Mouse (Mus musculus): ENCODE results near the gene Gm1123.

Gm1123 gene

GRCm38 (mm10) chr9:99009069-99009897 lies 26.2 kb downstream of the Gm1123 start:
- in situ Hi-C loops (cut with MboI, MseI) = no loop called here

DNA sequence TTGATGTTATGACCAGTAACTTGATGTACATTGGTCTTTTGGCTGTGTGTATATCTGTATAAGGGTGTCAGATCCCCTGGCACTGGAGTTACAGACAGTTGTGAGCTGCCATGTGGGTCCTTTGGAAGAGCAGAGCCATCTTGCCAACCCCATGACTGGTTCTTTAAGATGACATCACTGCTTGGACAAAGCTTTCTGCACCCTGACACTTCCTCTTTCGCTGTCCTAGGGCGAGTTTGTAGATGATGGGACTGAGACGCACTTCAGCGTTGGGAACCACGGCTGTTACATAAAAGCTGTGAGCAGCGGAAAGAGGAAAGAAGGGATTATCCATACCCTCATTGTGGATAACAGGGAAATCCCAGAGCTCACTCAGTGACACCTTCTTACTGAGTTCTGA lies 34.2 kb downstream of the Gm1123 start:
- in situ Hi-C loops (cut with MboI, MseI) = no loop called here

DNA sequence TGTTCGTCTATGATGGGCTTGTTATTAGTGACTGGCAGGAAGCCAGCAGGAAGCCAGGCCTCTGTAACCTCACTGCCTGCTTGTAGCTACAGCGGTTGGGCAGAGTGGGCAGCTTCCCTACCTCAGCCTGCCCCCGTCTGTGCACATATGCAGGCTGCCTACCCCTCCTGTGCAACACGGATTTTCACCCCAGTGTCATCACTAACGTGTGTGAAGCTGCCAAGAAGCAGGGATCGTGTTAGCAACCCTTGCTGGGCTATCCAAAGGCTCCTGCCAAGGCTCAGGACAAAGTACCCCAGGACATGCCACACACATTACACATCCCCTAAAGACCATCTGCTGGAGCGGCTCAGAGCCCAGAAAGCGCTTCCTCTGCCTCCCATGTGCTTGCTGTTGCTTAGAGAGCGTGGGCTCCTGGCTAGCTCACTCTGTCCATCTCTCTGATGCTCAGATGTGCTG lies 35.6 kb downstream of the Gm1123 start:
- in situ Hi-C loops (cut with MboI, MseI) = no loop called here

- in situ Hi-C loops (cut with MboI, MseI) = no loop called here
Measured at GRCm38 (mm10) chr9:98994103-98994502, 41.4 kb downstream of the Gm1123 start.

GRCm38 (mm10) chr9:98987131-98987530 lies 48.4 kb downstream of the Gm1123 start:
- in situ Hi-C loops (cut with MboI, MseI) = no loop called here

DNA sequence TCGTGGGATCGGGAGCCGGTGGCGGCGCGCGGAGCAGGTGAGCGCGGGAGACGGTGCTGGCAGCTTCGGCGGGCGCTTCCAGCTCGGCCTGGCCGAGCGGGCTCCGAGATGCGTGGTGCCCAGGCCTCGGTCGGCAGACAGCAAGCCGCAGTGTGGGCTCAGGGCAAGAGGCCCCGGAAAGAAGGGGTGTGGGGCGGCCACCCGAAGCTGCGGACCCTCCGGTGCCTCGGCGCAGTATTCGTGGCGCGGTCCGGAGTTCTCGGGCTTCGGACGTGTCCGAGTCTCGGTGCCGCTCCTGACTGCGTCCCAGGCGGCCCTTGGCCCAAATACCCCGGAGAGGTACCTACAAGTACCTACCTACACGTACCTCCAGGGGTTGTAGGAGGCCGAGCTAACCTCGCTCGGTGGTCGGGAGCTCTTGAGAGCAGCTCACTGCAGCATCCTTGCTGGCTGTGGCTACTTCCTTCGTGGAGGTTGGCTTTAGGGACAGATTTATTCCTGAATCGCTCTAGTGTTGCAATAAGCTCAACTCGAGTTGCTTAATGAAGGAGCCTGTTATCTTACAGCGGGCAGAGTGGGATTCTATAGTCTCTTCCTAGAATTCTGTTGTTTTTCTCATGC lies 48.9 kb downstream of the Gm1123 start:
- in situ Hi-C loops (cut with MboI, MseI) = no loop called here

DNA sequence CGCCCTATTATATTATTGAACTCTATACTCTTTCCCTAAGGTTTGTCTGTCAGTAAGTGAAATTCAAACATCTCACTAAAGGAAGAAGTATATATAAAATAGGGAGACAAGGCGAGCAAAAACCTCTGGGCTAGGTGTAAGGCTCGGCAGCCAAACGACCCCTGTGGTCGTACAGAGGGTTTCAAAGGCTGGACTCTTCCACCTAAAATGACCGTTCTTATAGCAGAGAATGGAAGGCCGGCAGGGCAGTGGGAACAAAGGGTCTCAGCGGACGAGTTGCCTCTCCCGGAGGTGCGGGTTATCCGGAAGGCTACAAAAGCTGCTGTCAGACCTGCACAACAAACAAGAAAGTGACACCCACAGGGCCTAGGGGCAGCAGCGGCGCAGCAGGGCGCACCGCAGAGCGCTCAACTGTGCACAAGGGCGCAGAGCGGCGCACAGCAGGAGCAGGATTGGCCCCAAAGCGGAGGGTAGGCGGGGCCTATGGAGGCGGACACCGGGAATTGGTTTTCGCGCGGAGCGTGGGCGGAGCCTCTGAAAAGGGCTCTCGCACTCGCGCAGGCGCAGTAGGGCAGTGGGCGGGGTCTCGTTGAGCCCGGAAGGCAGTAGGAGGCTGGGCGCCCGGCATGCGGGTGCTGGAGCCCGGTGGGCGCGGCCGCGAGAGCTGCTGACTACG lies 49.6 kb downstream of the Gm1123 start, which contains the start of gene Faim:
Gene Faim (plus strand): TSS at position 574 of the 676 bp plus-strand sequence.
- in situ Hi-C loops (cut with MboI, MseI) = no loop called here

DNA sequence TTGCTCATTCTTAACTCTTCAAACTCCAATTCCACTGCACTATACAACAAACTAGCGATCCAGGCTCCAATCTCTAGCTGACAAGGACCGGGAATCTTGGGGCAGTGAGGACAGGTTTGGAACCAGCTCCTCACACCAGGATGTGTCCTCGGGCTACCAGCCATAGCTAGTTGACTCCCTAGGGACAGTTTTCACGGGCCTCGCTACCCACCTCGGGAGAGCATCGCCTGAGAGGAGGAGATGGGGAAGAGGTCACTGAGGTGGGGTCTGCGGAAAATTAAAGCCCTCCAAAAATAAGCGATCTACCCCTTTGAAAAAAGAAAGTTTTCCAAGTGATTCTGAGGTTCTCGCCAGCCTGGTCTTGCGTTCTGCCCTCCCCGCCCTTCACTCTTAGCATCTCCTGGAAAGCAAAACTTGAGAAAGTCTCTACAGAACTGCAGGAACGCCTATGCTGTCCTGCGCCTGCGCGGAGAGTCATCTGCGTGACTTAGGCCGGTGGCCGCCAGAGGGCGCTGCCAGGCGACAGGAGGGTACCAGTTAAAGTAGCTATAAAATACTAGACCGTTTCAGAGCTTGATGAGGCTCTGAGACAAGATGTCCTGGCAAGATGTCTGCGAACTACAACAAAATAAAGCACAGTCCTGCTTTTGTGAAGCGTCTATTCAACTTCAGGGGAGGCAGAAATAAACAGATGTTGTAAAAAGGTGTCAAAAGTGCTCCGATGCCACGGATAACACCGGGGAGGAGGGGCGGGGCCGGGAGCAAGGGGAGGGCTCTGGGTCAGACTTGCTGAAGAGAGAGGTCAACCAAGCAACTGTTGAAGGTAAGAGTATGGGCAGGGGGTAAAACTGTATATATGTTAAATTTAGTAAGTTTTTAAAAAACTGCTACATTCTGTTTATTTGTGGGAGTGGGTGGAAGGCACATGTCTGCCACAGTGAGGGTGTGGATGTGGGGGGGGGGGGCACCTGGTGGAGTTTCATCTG lies 55.8 kb downstream of the Gm1123 start:
- in situ Hi-C loops (cut with MboI, MseI) = loop anchor here (5.0 kb wide), 2 partner anchors 163 to 258 kb away; partner anchors contain the start of genes Faiml (in 1 of the 2) and Pik3cb (in 1 of the 2)

- in situ Hi-C loops (cut with MboI, MseI) = loop anchor here in 1 of 2 experiments (5.0 kb wide), 1 partner anchor 261 kb away; the partner anchor contains the start of gene Faiml
Measured at GRCm38 (mm10) chr9:98976520-98976919, 59.0 kb downstream of the Gm1123 start.

DNA sequence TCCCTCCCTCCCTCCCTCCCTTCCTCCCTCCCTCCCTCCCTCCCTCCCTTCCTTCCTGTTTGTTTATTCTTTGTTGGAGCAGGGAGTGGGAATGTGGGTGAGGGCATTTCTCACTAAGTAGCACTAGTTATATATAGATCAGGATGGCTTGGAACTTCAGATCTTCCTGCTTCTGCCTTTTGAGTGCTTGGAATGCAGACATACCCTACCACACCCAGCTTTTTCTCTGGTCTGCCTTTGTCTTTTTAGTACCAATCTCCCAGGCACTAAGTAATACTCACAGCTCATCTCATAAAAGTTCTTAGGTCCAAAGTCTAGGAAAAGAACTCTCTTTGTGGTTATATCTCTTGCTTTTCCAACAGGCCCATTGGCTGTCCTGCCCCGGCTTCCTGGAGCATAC lies 59.4 kb downstream of the Gm1123 start:
- in situ Hi-C loops (cut with MboI, MseI) = loop anchor here in 1 of 2 experiments (5.0 kb wide), 1 partner anchor 261 kb away; the partner anchor contains the start of gene Faiml

GRCm38 (mm10) chr9:98974898-98975297 lies 60.6 kb downstream of the Gm1123 start:
- in situ Hi-C loops (cut with MboI, MseI) = loop anchor here in 1 of 2 experiments (5.0 kb wide), 1 partner anchor 262 kb away; the partner anchor contains the start of gene Faiml

DNA sequence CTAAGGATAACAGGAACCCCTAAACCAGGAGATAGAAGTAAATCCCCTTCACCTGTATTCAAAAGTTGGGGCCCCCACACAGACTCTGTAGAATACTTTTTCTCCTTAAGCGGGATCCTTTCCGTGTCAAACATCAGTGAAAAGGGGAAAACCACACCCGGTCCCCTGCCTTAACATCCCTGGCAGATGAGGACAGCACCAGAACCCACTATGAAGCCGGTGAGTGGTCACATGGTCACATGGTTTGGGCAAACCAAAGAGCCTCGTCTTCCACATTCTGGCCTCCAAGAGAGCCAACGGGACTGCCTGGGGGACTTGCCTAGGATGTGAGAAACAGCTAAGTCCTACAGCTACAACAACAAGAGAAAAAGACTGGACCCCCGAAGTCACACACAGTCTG lies 62.0 kb downstream of the Gm1123 start:
- in situ Hi-C loops (cut with MboI, MseI) = no loop called here

- in situ Hi-C loops (cut with MboI, MseI) = no loop called here
Measured at GRCm38 (mm10) chr9:98973101-98973521, 62.4 kb downstream of the Gm1123 start.

DNA sequence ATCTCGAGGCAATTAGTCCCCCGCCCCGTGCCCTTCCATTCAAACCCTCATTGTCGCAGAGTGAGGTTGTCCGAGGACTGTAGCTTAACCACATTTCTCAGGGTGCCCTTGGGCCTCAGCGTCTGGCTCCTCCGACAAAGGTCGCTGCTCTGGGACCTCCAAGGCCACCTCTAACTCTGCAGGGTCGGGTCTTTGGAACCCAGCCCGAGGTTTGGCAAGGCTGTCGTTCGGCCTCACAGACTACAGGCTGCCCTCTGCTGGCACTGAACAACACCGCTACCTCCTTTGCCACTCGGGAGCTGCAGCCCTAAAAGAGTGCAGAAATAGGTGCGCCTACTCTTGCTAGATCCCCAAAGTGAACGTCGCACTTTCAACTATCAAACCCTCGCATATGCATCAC lies 70.4 kb downstream of the Gm1123 start:
- in situ Hi-C loops (cut with MboI, MseI) = no loop called here

DNA sequence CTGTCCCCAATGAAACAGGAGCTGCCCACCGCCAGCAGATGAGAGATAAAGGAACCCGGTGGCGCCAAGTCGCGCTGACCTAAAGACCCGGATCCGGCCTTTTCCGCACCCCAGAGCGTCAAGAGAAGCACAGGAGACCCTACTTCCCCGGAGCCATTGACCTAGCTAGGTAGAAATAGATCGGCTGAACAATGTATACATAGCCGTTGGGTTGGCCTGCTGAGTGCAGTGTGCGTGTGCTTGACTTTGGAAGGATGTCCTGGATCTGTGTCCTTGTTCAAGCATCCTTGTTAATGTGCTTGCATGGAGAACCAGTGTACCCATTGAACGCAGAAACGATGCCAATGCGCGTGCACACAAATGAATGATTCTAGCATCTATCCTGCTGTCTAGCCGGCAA lies 71.9 kb downstream of the Gm1123 start:
- in situ Hi-C loops (cut with MboI, MseI) = no loop called here

- in situ Hi-C loops (cut with MboI, MseI) = no loop called here
Measured at GRCm38 (mm10) chr9:98962478-98963142, 72.9 kb downstream of the Gm1123 start.

DNA sequence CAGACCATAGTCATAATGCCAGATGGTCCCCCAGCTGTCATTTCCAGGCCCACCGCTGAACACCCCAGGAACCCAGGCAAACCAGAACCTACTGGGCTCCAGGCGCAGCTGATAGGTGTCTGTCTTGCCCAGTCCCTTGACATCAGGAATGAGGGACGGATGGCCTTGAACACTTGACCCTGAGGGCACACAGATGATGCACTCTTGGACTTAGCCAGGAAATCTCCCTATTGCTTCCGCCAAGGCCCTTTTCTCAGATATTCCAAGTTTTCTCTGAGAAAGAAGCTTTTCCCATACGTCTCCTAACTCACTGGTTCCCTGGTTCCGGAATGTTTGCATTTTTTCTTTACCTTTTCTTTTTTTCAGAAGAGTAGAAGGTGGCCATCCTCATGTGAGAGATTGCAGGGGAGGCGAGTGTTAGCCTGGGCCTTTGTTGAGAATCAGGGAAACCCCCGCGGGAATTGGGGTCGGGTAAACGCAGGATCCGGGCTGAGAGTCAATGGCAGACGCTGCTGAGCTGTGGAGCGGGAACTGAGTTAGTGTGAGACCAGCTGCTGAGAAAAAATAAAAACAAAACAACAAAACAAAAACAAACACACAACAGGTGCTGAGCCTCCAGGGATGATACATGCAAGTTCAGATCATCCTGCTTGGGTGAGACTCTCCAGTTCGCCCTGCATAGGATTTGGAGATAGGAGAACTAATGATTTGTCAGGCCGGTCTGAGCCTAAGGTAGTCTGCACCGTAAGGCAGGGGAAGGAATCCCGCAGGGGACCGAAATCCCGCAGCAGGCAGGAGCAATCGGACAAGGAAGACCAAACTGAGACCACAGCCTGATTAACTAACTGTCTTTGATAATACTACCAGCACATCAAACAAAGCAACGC lies 73.7 kb downstream of the Gm1123 start:
- in situ Hi-C loops (cut with MboI, MseI) = no loop called here

DNA sequence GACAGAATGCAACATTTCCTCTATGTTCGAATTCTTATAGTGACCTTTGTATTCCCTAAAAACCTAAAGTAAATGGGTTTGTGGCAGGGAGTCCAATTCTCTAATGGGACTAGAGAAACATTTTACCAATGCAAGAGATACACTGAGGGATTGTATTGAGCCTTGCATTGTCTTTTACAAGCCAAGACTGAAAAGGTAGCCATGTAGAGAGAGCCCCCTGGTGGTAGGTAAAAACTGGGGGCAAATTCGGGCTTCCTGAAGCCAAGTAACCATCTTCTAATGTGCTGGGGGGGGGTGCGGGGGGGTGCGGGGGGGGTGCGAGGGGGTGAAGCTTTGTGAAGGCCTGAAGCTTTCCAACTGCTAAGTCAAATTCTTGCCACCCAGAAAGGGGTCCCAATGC lies 75.2 kb downstream of the Gm1123 start:
- in situ Hi-C loops (cut with MboI, MseI) = no loop called here

- in situ Hi-C loops (cut with MboI, MseI) = no loop called here
Measured at GRCm38 (mm10) chr9:98959851-98960250, 75.7 kb downstream of the Gm1123 start.
